Mouse (Mus musculus) stomach, embryonic 14.5 days (tissue): ENCODE results near the gene Trp53i13. TPM values are rescaled to one million over a fixed set of nuclear protein-coding genes. Genes with fewer than 3 reads are reported as not detected.

Source experiments
- ATAC-seq: fragments of 200-750 bp; cut with Nextera tagmentation; 2 replicates; pipeline ENCODE4 v1.8.0; 2017; ENCODE audit warnings: low read depth, moderate TSS enrichment; ENCODE audit not compliant: insufficient number of reproducible peaks, insufficient read depth, low FRiP score
- H3K27ac ChIP-seq: fragments of 300-500 bp; sonication (generic); 2 replicates; pipeline ENCODE4 v1.5.1; 2014; ENCODE audit warnings: mild to moderate bottlenecking, low read length, moderate library complexity, mixed read lengths
- H3K27me3 ChIP-seq: fragments of 300-500 bp; sonication (generic); 2 replicates; pipeline ENCODE4 v1.6.1; 2014; ENCODE audit warnings: low read length, control low read depth, mixed read lengths; ENCODE audit not compliant: control insufficient read depth, insufficient read depth
- H3K36me3 ChIP-seq: fragments of 300-500 bp; sonication (generic); 2 replicates; pipeline ENCODE4 v1.6.1; 2014; ENCODE audit warnings: mild to moderate bottlenecking, control low read depth, low read length, moderate library complexity, mixed read lengths; ENCODE audit not compliant: control insufficient read depth, insufficient read depth
- H3K4me1 ChIP-seq: fragments of 300-500 bp; sonication (generic); 2 replicates; pipeline ENCODE4 v1.6.1; 2014; ENCODE audit warnings: low read length, control low read depth, mixed read lengths; ENCODE audit not compliant: control insufficient read depth, insufficient read depth
- H3K4me2 ChIP-seq: fragments of 300-500 bp; sonication (generic); replicated peaks from 2 replicates; pipeline ENCODE4 v1.6.1; 2014; ENCODE audit warnings: low read depth, low read length, control low read depth
- H3K4me3 ChIP-seq: fragments of 300-500 bp; sonication (generic); 2 replicates; pipeline ENCODE4 v1.5.1; 2014; ENCODE audit warnings: low read depth, low read length, control low read depth
- H3K9ac ChIP-seq: fragments of 300-500 bp; sonication (generic); replicated peaks from 2 replicates; pipeline ENCODE4 v1.6.1; 2014; ENCODE audit warnings: low read depth, mild to moderate bottlenecking, control low read depth, low read length, moderate library complexity, mixed read lengths
- H3K9me3 ChIP-seq: fragments of 300-500 bp; sonication (generic); 2 replicates; pipeline ENCODE4 v1.6.1; 2016; ENCODE audit warnings: low read depth, low read length, control low read depth; ENCODE audit not compliant: control insufficient read depth
- WGBS: fragments of 180-500 bp; shearing (Covaris S2); extraction: QIAGEN DNeasy Blood & Tissue Kit; methylation state at CpG from one replicate; pipeline ENCODE4 v1.1.7; 2014; 5-methylcytosine and 5-hydroxymethylcytosine counted together
- polyA plus RNA-seq: library from polyadenylated mRNA; unstranded; fragments of >200 nt; fragmentation: Nextera tagmentation; extraction: Ambion mirVana; gene quantifications from 2 replicates; pipeline ENCODE4 v1.2.1, GENCODE M21; 2014

Trp53i13 gene
- polyA plus RNA-seq, 1 experiment from 2014 or later: 38.7 TPM

- Histone ChIP-seq H3K4me1 (peaks cover 47% of the 10 kb centered on the region), H3K27me3 (no peaks in the 10 kb centered on the region), H3K9ac (peak overlapping the region; percentile 21; the same call in 1 of the 2 replicates), H3K27ac (peak overlapping the region; percentile 96), H3K4me2 (peak overlapping the region; percentile 79), H3K9me3 (no peaks in the 10 kb centered on the region), H3K4me3 (peak overlapping the region; percentile 62), H3K36me3 (no peaks in the 10 kb centered on the region)
- ATAC-seq: peak; percentile 73
- under 1% methylated on average over 23 of the region's 23 CpGs for WGBS
These were observed 24.1 kb downstream of the Trp53i13 start for GRCm38 (mm10) chr11:77491502-77492291.

GRCm38 (mm10) chr11:77491123-77491501 lies 24.7 kb downstream of the Trp53i13 start:
- WGBS: 1% methylated on average over 13 of the region's 13 CpGs
- H3K4me3 ChIP-seq: peak overlapping the region; percentile 62
- peak; percentile 70 for ATAC-seq
- H3K36me3 ChIP-seq: no peaks in the 10 kb centered on the region
- H3K27ac ChIP-seq: peak overlapping the region; percentile 96
- H3K4me1 ChIP-seq: peaks cover 47% of the 10 kb centered on the region
- no peaks in the 10 kb centered on the region for H3K9me3 ChIP-seq
- peak overlapping the region; percentile 21; the same call in 1 of the 2 replicates for H3K9ac ChIP-seq
- H3K4me2 ChIP-seq: peak overlapping the region; percentile 79
- no peaks in the 10 kb centered on the region for H3K27me3 ChIP-seq

GRCm38 (mm10) chr11:77490451-77490850 lies 25.3 kb downstream of the Trp53i13 start:
- Histone ChIP-seq H3K4me3 (peak overlapping the region; percentile 74; the same call in 1 of the 2 replicates), H3K4me1 (peaks cover 48% of the 10 kb centered on the region)
- WGBS: 67% methylated on average over 6 of the region's 6 CpGs

GRCm38 (mm10) chr11:77489591-77490235 lies 26.1 kb downstream of the Trp53i13 start, which contains the start of gene Ankrd13b:
TSS of gene Ankrd13b (minus strand) at chr11:77489678.
- Histone ChIP-seq H3K4me1 (peaks cover 46% of the 10 kb centered on the region), H3K27ac (no peak within 1 kb of the TSS; the same call in 1 of the 2 replicates), H3K27me3 (no peaks in the 10 kb centered on the region), H3K36me3 (no peaks in the 10 kb centered on the region), H3K9ac (peak within 1 kb of the TSS; percentile 74), H3K4me2 (peak within 1 kb of the TSS; percentile 79), H3K4me3 (peak within 1 kb of the TSS; percentile 74), H3K9me3 (no peaks in the 10 kb centered on the region)
- peak; percentile 31; the same call in 1 of the 2 replicates for ATAC-seq
- WGBS: 1% methylated on average over 69 of the region's 87 CpGs

More at GRCm38 (mm10) chr11:77490451-77490850, 25.3 kb downstream of the Trp53i13 start:
- Histone ChIP-seq H3K4me2 (peak overlapping the region; percentile 79), H3K36me3 (no peaks in the 10 kb centered on the region), H3K27me3 (no peaks in the 10 kb centered on the region), H3K27ac (peak overlapping the region; percentile 96; the same call in 1 of the 2 replicates), H3K9ac (no peak overlapping the region), H3K9me3 (no peaks in the 10 kb centered on the region)
- no peak for ATAC-seq

- Histone ChIP-seq H3K27me3 (no peaks in the 10 kb centered on the region), H3K36me3 (no peaks in the 10 kb centered on the region), H3K4me1 (peaks cover 40% of the 10 kb centered on the region), H3K27ac (no peak overlapping the region), H3K9me3 (no peaks in the 10 kb centered on the region), H3K9ac (peak overlapping the region; percentile 74), H3K4me2 (peak overlapping the region; percentile 79), H3K4me3 (peak overlapping the region; percentile 74)
- no peak for ATAC-seq
- 2% methylated on average over 54 of the region's 55 CpGs for WGBS
These were observed 26.8 kb downstream of the Trp53i13 start for GRCm38 (mm10) chr11:77488771-77489581.

- ATAC-seq: no peak
- H3K9me3 ChIP-seq: no peaks in the 10 kb centered on the region
- no peak overlapping the region for H3K4me3 ChIP-seq
- H3K27ac ChIP-seq: no peak overlapping the region
- WGBS: 72% methylated on average over 5 of the region's 5 CpGs
- no peak overlapping the region for H3K9ac ChIP-seq
- peaks cover 40% of the 10 kb centered on the region for H3K4me1 ChIP-seq
- H3K27me3 ChIP-seq: no peaks in the 10 kb centered on the region
- no peak overlapping the region for H3K4me2 ChIP-seq
- no peaks in the 10 kb centered on the region for H3K36me3 ChIP-seq
These were observed 29.0 kb downstream of the Trp53i13 start for GRCm38 (mm10) chr11:77486798-77487197.

GRCm38 (mm10) chr11:77485229-77485628 lies 30.6 kb downstream of the Trp53i13 start:
- H3K9me3 ChIP-seq: no peaks in the 10 kb centered on the region
- H3K4me1 ChIP-seq: peaks cover 33% of the 10 kb centered on the region
- H3K9ac ChIP-seq: no peak overlapping the region
- H3K4me2 ChIP-seq: no peak overlapping the region
- no peaks in the 10 kb centered on the region for H3K36me3 ChIP-seq
- H3K27me3 ChIP-seq: no peaks in the 10 kb centered on the region
- H3K4me3 ChIP-seq: no peak overlapping the region
- no peak overlapping the region for H3K27ac ChIP-seq
- no peak for ATAC-seq
- 48% methylated on average over 6 of the region's 6 CpGs for WGBS
